Mouse (Mus musculus) liver, embryonic 13.5 days (tissue): Measurements from ENCODE around the gene Radil. TPM values are rescaled to one million over a fixed set of nuclear protein-coding genes. Genes with fewer than 3 reads are reported as not detected.
A peak's percentile ranks its signal among the peaks of the same experiment; 100 is the strongest.

ENCODE experiments used
- ATAC-seq: fragments of 200-750 bp; cut with Nextera tagmentation; 2 replicates; pipeline ENCODE4 v1.8.0; 2017; ENCODE audit warnings: low read depth, mild to moderate bottlenecking, moderate number of reproducible peaks, moderate library complexity
- DNase-seq: peaks from one replicate; pipeline ENCODE4 v3.0.0; 2022
- H3K27ac ChIP-seq: fragments of 300-500 bp; sonication (generic); 2 replicates; pipeline ENCODE4 v1.5.1; 2015; ENCODE audit warnings: moderate library complexity, mild to moderate bottlenecking, inconsistent platforms
- H3K27me3 ChIP-seq: fragments of 300-500 bp; sonication (generic); 2 replicates; pipeline ENCODE4 v1.6.1; 2015; ENCODE audit warnings: mild to moderate bottlenecking, inconsistent platforms
- H3K36me3 ChIP-seq: fragments of 300-500 bp; sonication (generic); 2 replicates; pipeline ENCODE4 v1.6.1; 2015; ENCODE audit warnings: mild to moderate bottlenecking, inconsistent platforms
- H3K4me1 ChIP-seq: fragments of 300-500 bp; sonication (generic); replicated peaks from 2 replicates; pipeline ENCODE4 v1.6.1; 2015; ENCODE audit warnings: inconsistent platforms
- H3K4me2 ChIP-seq: fragments of 300-500 bp; sonication (generic); 2 replicates; pipeline ENCODE4 v1.6.1; 2015; ENCODE audit warnings: inconsistent platforms, mild to moderate bottlenecking, moderate library complexity
- H3K4me3 ChIP-seq: fragments of 300-500 bp; sonication (generic); replicated peaks from 2 replicates; pipeline ENCODE4 v1.5.1; 2015; ENCODE audit warnings: mild to moderate bottlenecking, inconsistent platforms
- H3K9ac ChIP-seq: fragments of 300-500 bp; sonication (generic); 2 replicates; pipeline ENCODE4 v1.6.1; 2015; ENCODE audit warnings: mild to moderate bottlenecking, inconsistent platforms
- H3K9me3 ChIP-seq: fragments of 300-500 bp; sonication (generic); replicated peaks from 2 replicates; pipeline ENCODE4 v1.6.1; 2016; ENCODE audit warnings: inconsistent platforms
- WGBS: fragments of 180-500 bp; shearing (Covaris S2); methylation state at CpG from one replicate; pipeline ENCODE4 v1.1.7; 2015; ENCODE audit not compliant: insufficient replicate concordance; 5-methylcytosine and 5-hydroxymethylcytosine counted together
- polyA plus RNA-seq: library from polyadenylated mRNA; unstranded; fragments of >200 nt; fragmentation: Nextera tagmentation; extraction: Ambion mirVana; gene quantifications from 2 replicates; pipeline ENCODE4 v1.2.1, GENCODE M21; 2015

The Radil gene
- 0.09 and 0.14 TPM in 2 replicates for polyA plus RNA-seq

DNA sequence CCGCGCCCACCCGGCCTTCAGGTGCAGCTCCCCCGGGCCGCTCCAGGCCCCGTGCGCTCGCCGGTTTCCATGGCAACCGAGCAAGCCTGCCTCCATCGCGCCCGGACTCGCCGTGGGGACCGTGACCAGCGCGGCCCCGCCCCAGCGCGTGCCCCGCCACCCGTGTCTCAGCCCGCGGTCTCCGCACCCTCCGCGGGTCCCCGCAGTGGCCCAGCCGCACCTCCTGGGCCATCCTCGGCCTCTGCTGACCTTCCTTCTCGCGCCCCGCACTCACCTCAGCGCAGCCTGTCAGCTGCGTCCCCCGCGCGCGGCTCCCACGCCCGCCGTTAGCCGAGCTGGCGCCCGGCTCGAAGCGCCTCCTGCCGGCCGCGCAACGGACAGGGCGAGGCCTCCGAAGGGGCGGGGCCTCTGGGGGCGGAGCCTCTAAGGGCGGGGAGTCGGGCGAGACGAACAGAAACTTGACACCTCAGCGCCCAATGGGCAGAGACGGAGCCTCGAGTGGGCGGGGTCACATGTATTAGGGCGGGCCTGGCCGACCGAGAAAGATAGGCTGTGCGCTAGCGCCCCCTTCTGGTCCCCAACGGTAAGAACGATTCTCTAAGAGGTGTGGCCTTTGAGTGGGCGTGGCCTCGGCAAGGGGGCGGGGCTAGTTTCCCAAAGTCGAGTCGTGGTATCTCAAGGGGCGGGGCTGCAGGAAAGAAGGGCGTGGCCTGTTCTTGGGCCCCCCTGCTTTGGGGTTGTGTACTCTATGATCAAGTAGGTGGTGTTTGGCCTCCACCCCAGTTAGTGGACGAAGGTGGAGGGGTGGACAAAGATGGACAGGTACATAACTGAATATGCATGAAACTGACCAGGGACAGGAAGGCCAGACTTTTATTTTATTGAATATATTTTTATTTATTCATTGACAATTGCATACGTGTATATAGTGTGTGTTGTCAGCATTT, at the start of gene Radil:
Radil (minus strand) TSS at position 393 of the 947 bp plus-strand sequence.
- H3K4me3 ChIP-seq, result peak within 1 kb of the TSS; percentile 58
- no peak within 1 kb of the TSS for H3K27ac ChIP-seq
- H3K9ac ChIP-seq, result peak within 1 kb of the TSS; percentile 49
- H3K27me3 ChIP-seq, result peaks cover 40% of the 10 kb centered on the region
- H3K4me1 ChIP-seq, result peaks cover 14% of the 10 kb centered on the region
- peaks cover 4% of the 10 kb centered on the region; the same call in 1 of the 2 replicates for H3K9me3 ChIP-seq
- 3% methylated on average over 78 of the region's 80 CpGs for WGBS
- DNase-seq, result peak; percentile 88
- ATAC-seq, result peak; percentile 85
- H3K36me3 ChIP-seq, result no peaks in the 10 kb centered on the region
- peak within 1 kb of the TSS; percentile 81 for H3K4me2 ChIP-seq

- no peaks in the 10 kb centered on the region for H3K36me3 ChIP-seq
- WGBS, result 59% methylated on average over 6 of the region's 6 CpGs
These were observed 46.9 kb upstream of the Radil start for GRCm38 (mm10) chr5:142597648-142598390.

DNA sequence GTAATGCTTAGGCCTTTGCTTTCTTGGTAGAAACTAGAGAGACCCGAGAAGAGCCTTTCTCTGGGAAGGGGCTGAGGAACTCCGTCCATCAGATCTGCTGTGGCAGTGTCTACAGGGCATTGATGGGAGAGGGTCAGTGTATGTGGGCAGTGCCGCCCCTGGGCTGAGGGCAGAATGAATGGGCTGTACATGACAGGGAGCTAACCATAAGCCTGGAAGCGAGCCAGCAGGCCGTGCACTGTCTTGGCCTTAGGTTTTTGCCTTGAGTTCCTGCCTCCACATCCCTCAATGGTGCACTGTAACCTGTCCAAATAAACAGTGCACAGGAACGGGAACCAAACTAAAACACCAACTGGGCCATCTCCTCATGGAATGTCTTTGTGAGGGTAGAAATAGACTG, 45.8 kb upstream of the Radil start:
- Histone ChIP-seq H3K4me1 (peaks cover 28% of the 10 kb centered on the region), H3K9me3 (no peaks in the 10 kb centered on the region), H3K4me2 (no peak overlapping the region), H3K9ac (no peak overlapping the region), H3K27me3 (no peaks in the 10 kb centered on the region), H3K27ac (no peak overlapping the region), H3K4me3 (no peak overlapping the region), H3K36me3 (no peaks in the 10 kb centered on the region)
- ATAC-seq (no peak), DNase-seq (no peak)
- 53% methylated on average over 6 of the region's 6 CpGs for WGBS

More at GRCm38 (mm10) chr5:142597648-142598390, 46.9 kb upstream of the Radil start:
- no peaks in the 10 kb centered on the region for H3K27me3 ChIP-seq
- H3K27ac ChIP-seq, result peak overlapping the region; percentile 79
- H3K9ac ChIP-seq, result no peak overlapping the region
- peak; percentile 86 for ATAC-seq
- no peak overlapping the region for H3K4me3 ChIP-seq
- H3K4me2 ChIP-seq, result no peak overlapping the region
- peaks cover 29% of the 10 kb centered on the region for H3K4me1 ChIP-seq
- H3K9me3 ChIP-seq, result no peaks in the 10 kb centered on the region
- no peak for DNase-seq

DNA sequence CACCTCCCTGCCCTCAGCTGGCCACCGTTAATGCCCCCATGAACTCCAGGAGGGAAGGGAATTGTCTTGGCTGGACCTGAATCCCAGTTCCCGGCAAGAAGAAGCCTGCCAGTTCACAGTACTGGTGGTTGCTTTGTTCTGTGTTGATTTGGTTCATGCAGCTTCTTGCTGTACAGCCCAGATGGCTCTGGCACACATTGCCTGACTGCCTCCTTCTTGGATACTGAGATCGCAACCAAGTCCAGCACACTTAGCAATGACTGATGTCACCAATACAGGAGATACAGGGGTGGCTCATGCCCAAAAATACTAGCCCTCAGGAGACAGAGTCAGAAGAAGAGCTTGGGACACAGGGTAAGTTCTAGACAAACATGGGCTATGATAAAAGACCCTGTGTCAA, 44.8 kb upstream of the Radil start:
- no peak overlapping the region for H3K4me3 ChIP-seq
- no peaks in the 10 kb centered on the region for H3K36me3 ChIP-seq
- no peak overlapping the region for H3K4me2 ChIP-seq
- H3K9me3 ChIP-seq, result no peaks in the 10 kb centered on the region
- DNase-seq (no peak), ATAC-seq (no peak)
- peaks cover 27% of the 10 kb centered on the region for H3K4me1 ChIP-seq
- WGBS, result 78% methylated on average over 3 of the region's 3 CpGs
- no peak overlapping the region for H3K9ac ChIP-seq
- H3K27ac ChIP-seq, result no peak overlapping the region
- no peaks in the 10 kb centered on the region for H3K27me3 ChIP-seq

DNA sequence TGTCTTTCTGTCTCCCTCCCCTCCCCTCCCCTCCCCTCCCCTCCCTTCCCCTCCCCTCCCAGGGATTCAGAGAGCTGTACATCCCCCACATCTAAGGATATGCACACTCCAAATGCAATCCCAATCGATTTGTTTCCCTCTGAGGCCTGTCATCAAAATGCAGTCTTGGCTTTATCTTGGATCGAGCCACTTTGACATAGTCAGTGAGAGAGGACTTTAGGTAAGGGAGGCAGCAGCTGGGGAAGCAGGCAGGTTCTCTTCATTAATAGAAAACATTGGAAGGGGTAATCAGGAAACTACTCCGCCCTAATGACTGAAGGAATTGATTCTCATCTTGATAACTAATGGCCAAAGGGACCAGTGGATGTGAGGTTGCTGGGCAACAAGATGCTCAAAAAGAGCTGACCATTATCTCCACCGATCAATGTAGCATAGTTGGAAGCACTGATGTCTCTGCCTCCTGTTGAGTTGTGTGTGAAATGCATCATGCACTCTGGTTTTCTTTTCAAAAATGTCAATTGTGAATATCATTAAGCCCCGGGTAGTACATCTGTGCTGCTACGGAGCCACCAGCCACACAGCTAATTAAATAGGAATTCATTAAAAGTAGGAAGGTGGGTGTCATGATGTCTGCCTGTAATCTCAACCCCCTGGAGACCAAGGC, 40.2 kb upstream of the Radil start:
- Histone ChIP-seq H3K9me3 (no peaks in the 10 kb centered on the region), H3K9ac (no peak overlapping the region), H3K4me3 (no peak overlapping the region), H3K27ac (no peak overlapping the region), H3K4me1 (peaks cover 17% of the 10 kb centered on the region; the same call in 1 of the 2 replicates), H3K4me2 (no peak overlapping the region), H3K27me3 (no peaks in the 10 kb centered on the region), H3K36me3 (no peaks in the 10 kb centered on the region)
- WGBS, result 63% methylated on average over 6 of the region's 6 CpGs
- no peak for ATAC-seq
- no peak for DNase-seq

- no peak for DNase-seq
These were observed 32.8 kb upstream of the Radil start for GRCm38 (mm10) chr5:142583616-142584126.

GRCm38 (mm10) chr5:142581517-142581916, 30.6 kb upstream of the Radil start:
- DNase-seq (peak; percentile 11), ATAC-seq (0 out of 2 replicates have a peak, but pooled peaks have one; percentile 43)
- 8% methylated on average over 5 of the region's 5 CpGs for WGBS

More at GRCm38 (mm10) chr5:142583616-142584126, 32.8 kb upstream of the Radil start:
- H3K36me3 ChIP-seq, result peaks cover 6% of the 10 kb centered on the region; the same call in 1 of the 2 replicates
- H3K4me1 ChIP-seq, result no peaks in the 10 kb centered on the region; the same call in 1 of the 2 replicates
- no peak for ATAC-seq
- WGBS, result 61% methylated on average over 14 of the region's 14 CpGs
- H3K4me3 ChIP-seq, result no peak overlapping the region
- peaks cover under 1% of the 10 kb centered on the region; the same call in 1 of the 2 replicates for H3K9me3 ChIP-seq
- H3K9ac ChIP-seq, result no peak overlapping the region
- no peak overlapping the region for H3K4me2 ChIP-seq
- H3K27me3 ChIP-seq, result no peaks in the 10 kb centered on the region
- H3K27ac ChIP-seq, result no peak overlapping the region

GRCm38 (mm10) chr5:142578192-142578591, 27.3 kb upstream of the Radil start:
- DNase-seq (no peak), ATAC-seq (no peak)
- WGBS, result 73% methylated on average over 10 of the region's 10 CpGs
- H3K27ac ChIP-seq, result no peak overlapping the region
- peaks cover 6% of the 10 kb centered on the region; the same call in 1 of the 2 replicates for H3K9me3 ChIP-seq
- H3K27me3 ChIP-seq, result no peaks in the 10 kb centered on the region
- H3K4me1 ChIP-seq, result no peaks in the 10 kb centered on the region
- H3K4me3 ChIP-seq, result no peak overlapping the region
- H3K9ac ChIP-seq, result no peak overlapping the region
- H3K4me2 ChIP-seq, result no peak overlapping the region
- H3K36me3 ChIP-seq, result peaks cover 15% of the 10 kb centered on the region

More at GRCm38 (mm10) chr5:142581517-142581916, 30.6 kb upstream of the Radil start:
- Histone ChIP-seq H3K9ac (no peak overlapping the region), H3K36me3 (peaks cover 11% of the 10 kb centered on the region; the same call in 1 of the 2 replicates), H3K4me2 (no peak overlapping the region), H3K4me1 (no peaks in the 10 kb centered on the region), H3K4me3 (no peak overlapping the region), H3K27me3 (no peaks in the 10 kb centered on the region), H3K27ac (no peak overlapping the region), H3K9me3 (peaks cover 6% of the 10 kb centered on the region; the same call in 1 of the 2 replicates)

DNA sequence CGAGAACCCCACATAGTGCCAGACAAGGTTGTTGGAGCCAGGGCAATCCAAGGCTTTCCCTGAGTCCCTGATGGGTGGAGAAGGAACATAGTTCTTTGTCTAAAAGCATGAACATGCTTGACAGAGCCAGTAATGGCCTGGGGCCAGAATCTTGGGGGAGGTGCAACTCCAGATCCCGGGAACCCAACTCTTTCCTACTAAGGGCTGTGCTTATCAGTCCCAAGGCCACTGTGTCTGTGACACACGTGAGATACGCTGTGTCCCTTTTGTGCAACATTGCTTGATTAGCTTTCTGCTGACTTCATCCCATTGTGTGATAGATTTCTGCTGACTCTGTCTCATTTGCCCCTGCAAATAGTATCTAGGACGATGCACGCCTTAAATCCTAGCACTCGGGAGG, 25.9 kb upstream of the Radil start:
- DNase-seq (no peak), ATAC-seq (no peak)
- Histone ChIP-seq H3K36me3 (peaks cover 23% of the 10 kb centered on the region), H3K4me2 (no peak overlapping the region), H3K27ac (no peak overlapping the region), H3K27me3 (no peaks in the 10 kb centered on the region), H3K4me3 (no peak overlapping the region), H3K9me3 (peaks cover 8% of the 10 kb centered on the region; the same call in 1 of the 2 replicates), H3K4me1 (no peaks in the 10 kb centered on the region), H3K9ac (no peak overlapping the region)
- WGBS, result 66% methylated on average over 7 of the region's 7 CpGs

DNA sequence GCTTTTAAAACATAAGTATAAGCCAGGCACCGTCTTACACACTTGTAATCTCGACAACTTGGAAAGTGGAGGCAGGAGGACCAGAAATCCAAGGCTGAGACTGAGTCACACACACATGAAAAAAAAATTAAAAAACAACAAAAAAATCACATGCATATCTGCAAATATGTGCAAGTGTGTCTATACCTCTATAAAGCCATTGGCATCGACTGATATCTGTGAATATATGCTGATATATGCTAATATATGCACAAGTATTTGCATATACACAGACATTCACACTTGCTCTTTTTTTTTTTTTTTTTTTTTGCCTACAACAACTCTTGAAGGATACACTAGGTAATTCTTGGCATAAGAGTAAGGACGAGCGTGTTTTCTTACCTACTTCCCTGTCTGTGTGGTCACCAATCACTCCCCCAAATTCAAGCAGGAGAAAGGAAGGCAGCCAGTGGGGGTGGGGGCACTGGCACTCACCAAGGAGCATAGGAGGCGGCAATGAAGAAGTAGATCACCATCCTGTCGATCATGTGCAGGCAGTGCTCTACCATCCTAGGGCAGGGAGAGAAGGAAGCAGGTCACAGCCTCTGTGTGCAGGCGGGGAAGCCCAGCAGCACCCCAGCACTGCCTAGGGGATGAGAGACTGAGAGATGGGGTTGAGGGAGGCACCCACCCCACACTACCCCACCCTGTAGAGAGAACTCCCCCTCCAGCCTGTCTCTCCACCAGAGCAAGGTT, 23.6 kb upstream of the Radil start:
- Histone ChIP-seq H3K4me3 (no peak overlapping the region), H3K4me1 (no peaks in the 10 kb centered on the region), H3K9ac (no peak overlapping the region), H3K9me3 (peaks cover 8% of the 10 kb centered on the region; the same call in 1 of the 2 replicates), H3K36me3 (peaks cover 26% of the 10 kb centered on the region), H3K4me2 (no peak overlapping the region), H3K27ac (no peak overlapping the region), H3K27me3 (no peaks in the 10 kb centered on the region)
- ATAC-seq (no peak), DNase-seq (no peak)
- 55% methylated on average over 8 of the region's 8 CpGs for WGBS
